Mouse (Mus musculus) lung, adult 18-20 months (tissue): ENCODE results near the gene Gm10964.

Experiments used
- DNase-seq, 2 experiments: peaks; one replicate each; pipeline ENCODE4 v3.0.0; 2022; ENCODE audit warnings: mixed read lengths in 2 of 2

Gene Gm10964

GRCm38 (mm10) chr3:103734696-103735519 lies 4.3 kb upstream of the Gm10964 start:
- peak; percentile 47 to 66 for DNase-seq

DNA sequence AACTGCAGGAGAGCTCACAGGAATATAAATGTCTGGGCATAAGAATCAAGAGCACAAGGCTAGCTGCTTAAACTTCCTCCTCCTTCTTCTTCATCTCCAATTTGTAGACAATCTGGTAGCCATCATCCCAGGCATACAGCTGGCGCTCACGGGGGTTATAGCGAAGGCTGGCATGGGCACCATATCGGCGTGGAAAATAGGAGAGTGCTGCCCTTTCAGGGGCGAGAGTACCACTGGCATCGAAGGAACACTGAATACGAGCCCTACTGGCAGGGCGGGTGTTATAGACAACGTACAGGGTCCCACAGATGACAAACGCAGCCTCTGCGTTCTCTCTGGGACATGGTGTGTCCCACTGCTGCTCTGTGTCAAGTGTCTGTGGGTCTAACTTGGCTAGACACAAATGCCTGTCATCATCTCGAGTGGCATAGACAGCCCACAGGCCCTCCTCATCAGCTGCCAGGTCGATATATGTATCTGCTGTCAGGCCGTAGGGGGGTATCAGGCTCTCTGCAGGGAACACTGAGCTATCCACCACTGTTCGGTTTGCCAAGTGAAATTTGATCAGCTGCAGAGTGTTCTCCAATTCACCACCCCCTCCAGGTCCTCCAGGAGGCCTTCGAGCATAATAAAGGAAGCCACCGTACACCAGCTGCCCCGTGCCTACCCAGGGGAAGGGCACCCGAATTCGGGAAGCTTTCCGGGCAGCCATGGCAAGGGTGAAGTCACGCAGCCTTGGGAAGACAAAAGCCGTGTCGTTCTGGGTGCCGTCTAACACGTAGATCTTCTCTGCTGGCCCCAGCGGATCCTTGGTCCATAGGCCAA lies 3.2 kb upstream of the Gm10964 start:
- DNase-seq, result no peak

GRCm38 (mm10) chr3:103737061-103737754 lies 2.0 kb upstream of the Gm10964 start:
- DNase-seq, result peak; percentile 42 to 54

- peak; percentile 80 to 83 for DNase-seq
These were observed 1.2 kb upstream of the Gm10964 start, which contains the start of gene Olfml3 for GRCm38 (mm10) chr3:103737778-103738571. Gene Olfml3 (minus strand): TSS chr3:103738001.

GRCm38 (mm10) chr3:103740342-103740741 lies 1.2 kb downstream of the Gm10964 start:
- DNase-seq, result no peak

GRCm38 (mm10) chr3:103743208-103743607 lies 4.0 kb downstream of the Gm10964 start:
- no peak for DNase-seq

DNA sequence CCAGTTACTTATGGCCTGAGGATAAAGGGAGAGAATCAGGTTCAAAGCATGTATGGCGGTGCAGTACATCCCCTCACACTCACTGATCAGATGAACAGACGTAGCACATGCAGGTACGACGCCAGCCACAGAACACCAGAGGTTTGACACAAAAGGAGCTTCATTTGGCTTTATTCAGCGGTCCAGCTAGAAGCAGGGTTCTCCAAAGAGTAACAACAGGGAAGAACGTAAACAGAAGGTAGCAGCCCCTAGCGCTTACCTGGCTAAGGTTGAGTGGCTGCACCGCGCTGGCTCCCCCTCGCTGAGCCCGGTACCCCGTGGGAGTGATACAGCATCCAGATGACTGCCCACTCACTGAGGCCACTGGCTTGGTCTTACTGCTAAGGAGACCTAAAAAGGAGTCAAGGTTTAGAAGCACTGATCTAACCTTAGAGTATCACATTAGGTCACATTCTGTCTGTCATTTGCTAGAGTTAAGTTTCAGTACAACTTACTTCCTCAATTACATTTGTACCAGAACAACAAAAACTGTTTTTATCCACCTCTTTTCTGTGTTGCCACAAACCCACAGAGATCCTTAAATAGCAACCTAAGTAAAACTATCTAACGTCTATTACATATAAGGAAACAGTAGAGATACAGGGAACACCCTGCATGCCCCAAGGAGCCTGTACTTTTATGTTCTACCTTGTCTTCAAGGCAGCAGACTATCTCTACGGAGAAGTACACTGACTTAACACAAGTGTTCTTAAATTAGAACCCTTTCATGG lies 6.0 kb downstream of the Gm10964 start:
- no peak for DNase-seq

DNA sequence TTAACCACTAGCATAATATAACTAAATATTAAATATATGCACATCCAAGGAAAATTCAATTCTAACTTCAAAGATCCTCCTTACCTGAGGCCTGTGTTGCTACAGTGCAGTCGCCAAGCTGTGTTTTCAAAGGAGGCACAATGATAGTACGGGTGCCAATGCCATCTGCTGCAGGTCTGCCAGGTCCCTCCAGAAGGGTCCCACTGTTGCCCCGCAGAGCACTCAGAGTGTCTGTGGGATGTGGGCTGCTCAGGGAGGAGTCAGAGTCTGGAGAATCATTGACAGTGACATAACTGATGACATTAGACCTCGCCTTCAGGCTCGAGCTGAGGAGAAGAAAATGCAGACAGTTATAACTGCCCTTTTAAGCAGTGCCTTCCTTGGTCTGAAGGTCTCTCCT lies 7.5 kb downstream of the Gm10964 start:
- no peak for DNase-seq

- no peak for DNase-seq
These were observed 12.4 kb downstream of the Gm10964 start for GRCm38 (mm10) chr3:103751558-103751957.

GRCm38 (mm10) chr3:103755351-103755750 lies 16.2 kb downstream of the Gm10964 start:
- DNase-seq, result no peak

- DNase-seq, result no peak
These were observed 17.8 kb downstream of the Gm10964 start for GRCm38 (mm10) chr3:103756920-103757319.

DNA sequence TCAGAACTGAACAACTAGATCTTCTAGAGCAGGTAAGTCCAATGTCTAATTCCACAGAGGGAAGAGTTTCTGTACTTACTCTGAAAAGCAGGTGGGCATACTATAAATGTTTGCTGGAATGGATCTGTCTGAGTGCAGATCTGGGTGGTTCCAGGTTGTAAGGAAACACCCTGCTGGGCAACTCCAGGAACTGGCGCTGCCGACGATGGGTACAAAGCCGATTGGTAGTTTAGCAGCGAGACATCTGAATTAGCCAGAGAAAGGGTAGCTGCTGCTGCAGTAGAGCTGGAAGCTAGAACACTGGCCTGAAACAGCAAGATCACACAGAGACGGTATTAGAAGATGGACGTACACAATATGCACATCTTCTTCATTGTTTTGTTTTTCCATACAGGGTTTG lies 19.3 kb downstream of the Gm10964 start:
- DNase-seq, result no peak

- DNase-seq, result no peak
These were observed 20.2 kb downstream of the Gm10964 start for GRCm38 (mm10) chr3:103759261-103759970.

DNA sequence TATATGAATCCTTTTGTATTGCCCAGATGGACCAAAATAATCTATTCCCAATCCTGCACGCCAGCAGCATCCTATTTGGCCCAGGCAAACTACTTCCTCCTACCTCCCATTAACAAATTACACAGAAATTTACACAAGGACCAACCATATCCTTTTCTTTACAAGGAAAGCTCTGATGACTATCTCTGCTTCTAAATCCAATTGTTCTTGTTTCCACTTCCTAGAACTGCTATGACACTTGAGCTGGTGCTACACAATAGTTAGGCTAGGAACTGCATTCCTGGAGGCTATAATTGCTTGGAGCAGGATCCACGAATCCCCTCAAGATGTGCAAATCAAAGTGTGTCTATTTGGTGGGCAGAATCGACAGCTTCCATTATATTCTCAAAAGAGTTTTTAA lies 27.6 kb downstream of the Gm10964 start:
- DNase-seq, result no peak

GRCm38 (mm10) chr3:103771531-103772130 lies 32.5 kb downstream of the Gm10964 start:
- DNase-seq, result peak; percentile 77 to 89

GRCm38 (mm10) chr3:103772846-103773245 lies 33.7 kb downstream of the Gm10964 start:
- no peak for DNase-seq

GRCm38 (mm10) chr3:103773508-103773907 lies 34.3 kb downstream of the Gm10964 start:
- DNase-seq, result no peak

DNA sequence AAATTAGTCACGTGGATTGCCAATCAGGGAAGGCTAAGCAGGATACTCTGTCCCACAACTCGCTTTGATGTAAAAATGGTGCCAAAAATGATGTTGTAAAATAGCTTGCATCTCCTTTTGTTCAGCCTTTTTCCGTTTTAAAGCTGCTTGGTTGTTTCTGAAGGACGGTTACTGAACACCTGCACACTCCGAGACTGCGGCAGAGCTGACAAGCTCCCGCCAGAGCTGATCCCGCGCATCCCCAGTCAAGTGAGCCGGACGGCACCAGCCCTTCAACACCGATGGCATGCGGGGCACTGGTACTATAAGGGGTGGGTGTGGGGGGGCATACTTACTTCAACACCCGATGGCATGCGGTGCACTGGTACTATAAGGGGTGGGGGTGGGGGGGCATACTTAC lies 34.8 kb downstream of the Gm10964 start:
- no peak for DNase-seq

DNA sequence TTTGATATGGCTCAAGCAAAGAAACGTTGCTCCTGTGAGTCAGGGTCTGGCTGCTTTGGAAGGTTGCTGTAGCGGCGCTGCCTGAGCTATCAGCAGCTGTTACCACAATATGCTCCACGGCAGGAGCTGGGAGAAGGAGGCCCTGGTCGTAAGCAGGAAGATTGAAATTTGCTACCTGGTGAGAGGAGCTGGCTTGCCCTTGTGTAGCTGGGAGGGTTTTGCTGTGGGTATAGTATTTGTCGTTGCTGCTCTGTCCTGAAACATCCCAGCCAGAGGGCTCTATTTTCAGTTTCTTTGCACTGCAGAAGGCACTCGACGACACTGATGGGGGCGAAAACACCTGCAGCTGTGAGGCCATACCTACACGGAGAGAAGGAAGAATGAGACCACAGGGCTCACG lies 38.8 kb downstream of the Gm10964 start:
- no peak for DNase-seq

GRCm38 (mm10) chr3:103778660-103779059 lies 39.5 kb downstream of the Gm10964 start:
- no peak for DNase-seq
